Comparison of ENCODE assay signal across 9 mouse cellular contexts in genomic region chr8:125532177-125532576, GRCm38 (mm10). TPM values are rescaled to one million over a fixed set of nuclear protein-coding genes. Genes with fewer than 3 reads are reported as not detected.
DNase-seq lines count a peak whose midpoint lies in the region; ATAC-seq and TF ChIP-seq lines count a peak whose summit lies in the region.
"Had no signal": no experiment of that assay in that cellular context is flagged by ENCODE, and none has a peak within 500 bp of the region (broad histone marks: within the 10 kb centered on the region; RNA-seq: fewer than 3 reads in every experiment).

No protein-coding gene starts in this region.

- H3K36me3 ChIP-seq in heart, embryonic 12.5 days = peaks cover 10% of the 10 kb centered on the region
- peaks cover 8% of the 10 kb centered on the region for H3K36me3 ChIP-seq in midbrain, embryonic 10.5 days
- no peaks in the 10 kb centered on the region for H3K36me3 ChIP-seq in midbrain, embryonic 11.5 days (ENCODE audit: control insufficient read depth, insufficient read depth, low read length)
- H3K36me3 ChIP-seq in heart, embryonic 16.5 days (ENCODE audit: control insufficient read depth, insufficient read depth) = no peaks in the 10 kb centered on the region
- 0 out of 2 replicates have a peak, but pooled peaks cover under 1% of the 10 kb centered on the region for H3K36me3 ChIP-seq in neural tube, embryonic 15.5 days
- H3K36me3 ChIP-seq in thymus, adult 2 months (ENCODE audit: control insufficient read depth, insufficient read depth, low read length) = no peaks in the 10 kb centered on the region

- no peak for TF ChIP-seq CTCF in thymus, adult 2 months (IDR thresholded peaks at IDR 0.05; ENCODE audit: borderline replicate concordance, control insufficient read depth, extremely low read depth, insufficient read depth, low read length, poor library complexity)

- no peak for ATAC-seq in heart, embryonic 12.5 days (ENCODE audit: insufficient number of reproducible peaks, low FRiP score)
- ATAC-seq in midbrain, embryonic 11.5 days (ENCODE audit: low FRiP score) = no peak
- ATAC-seq in heart, embryonic 16.5 days (replicated peaks; ENCODE audit: extremely low read depth, insufficient read depth, low FRiP score) = no peak
- ATAC-seq in neural tube, embryonic 15.5 days (ENCODE audit: low FRiP score) = no peak

- WGBS in heart, embryonic 12.5 days = 28% methylated on average over 7 of the region's 7 CpGs
- WGBS in midbrain, embryonic 10.5 days = 38% methylated on average over 7 of the region's 7 CpGs
- WGBS in midbrain, embryonic 11.5 days = 44% methylated on average over 7 of the region's 7 CpGs
- 30% methylated on average over 7 of the region's 7 CpGs for WGBS in heart, embryonic 16.5 days
- WGBS in neural tube, embryonic 15.5 days = 35% methylated on average over 7 of the region's 7 CpGs
- 57% methylated on average over 7 of the region's 7 CpGs for WGBS in thymus, adult 2 months

- H3K4me2 ChIP-seq in heart, embryonic 12.5 days = no peak overlapping the region
- H3K4me2 ChIP-seq in midbrain, embryonic 11.5 days = no peak overlapping the region
- no peak overlapping the region for H3K4me2 ChIP-seq in heart, embryonic 16.5 days (ENCODE audit: low read depth, low read length)
- no peak overlapping the region for H3K4me2 ChIP-seq in neural tube, embryonic 15.5 days

- no peak overlapping the region for H3K4me3 ChIP-seq in heart, embryonic 12.5 days
- no peak overlapping the region for H3K4me3 ChIP-seq in midbrain, embryonic 10.5 days
- H3K4me3 ChIP-seq in midbrain, embryonic 11.5 days (ENCODE audit: low read depth, low read length) = no peak overlapping the region
- no peak overlapping the region for H3K4me3 ChIP-seq in heart, embryonic 16.5 days (ENCODE audit: low read length)
- no peak overlapping the region for H3K4me3 ChIP-seq in neural tube, embryonic 15.5 days (replicated peaks)
- no peak overlapping the region for H3K4me3 ChIP-seq in thymus, adult 2 months (ENCODE audit: control insufficient read depth, insufficient read depth, low read length)

- no peak for TF ChIP-seq POLR2A in thymus, adult 2 months (IDR thresholded peaks at IDR 0.05; ENCODE audit: control insufficient read depth, extremely low read depth, insufficient read depth, low read length, poor library complexity)

- peak overlapping the region; percentile 37; the same call in 1 of the 2 replicates for H3K9ac ChIP-seq in heart, embryonic 12.5 days
- H3K9ac ChIP-seq in midbrain, embryonic 11.5 days (ENCODE audit: low read length) = no peak overlapping the region
- peak overlapping the region; percentile 16; the same call in 1 of the 2 replicates for H3K9ac ChIP-seq in heart, embryonic 16.5 days (ENCODE audit: low read length)
- H3K9ac ChIP-seq in neural tube, embryonic 15.5 days (replicated peaks) = no peak overlapping the region

- H3K4me1 ChIP-seq in heart, embryonic 12.5 days (replicated peaks) = peaks cover 89% of the 10 kb centered on the region
- H3K4me1 ChIP-seq in midbrain, embryonic 10.5 days = peaks cover 73% of the 10 kb centered on the region
- peaks cover 50% of the 10 kb centered on the region for H3K4me1 ChIP-seq in midbrain, embryonic 11.5 days (ENCODE audit: control insufficient read depth, insufficient read depth, low read length)
- peaks cover 87% of the 10 kb centered on the region for H3K4me1 ChIP-seq in heart, embryonic 16.5 days (ENCODE audit: control insufficient read depth, insufficient read depth, low read length)
- H3K4me1 ChIP-seq in neural tube, embryonic 15.5 days = peaks cover 64% of the 10 kb centered on the region
- peaks cover 18% of the 10 kb centered on the region for H3K4me1 ChIP-seq in thymus, adult 2 months (replicated peaks; ENCODE audit: control insufficient read depth, insufficient read depth, low read length)

- H3K9me3 ChIP-seq in heart, embryonic 12.5 days (replicated peaks) = no peaks in the 10 kb centered on the region
- H3K9me3 ChIP-seq in midbrain, embryonic 10.5 days (replicated peaks) = no peaks in the 10 kb centered on the region
- no peaks in the 10 kb centered on the region for H3K9me3 ChIP-seq in midbrain, embryonic 11.5 days (ENCODE audit: control insufficient read depth, low read length)
- H3K9me3 ChIP-seq in heart, embryonic 16.5 days (replicated peaks; ENCODE audit: control insufficient read depth, low read length) = no peaks in the 10 kb centered on the region
- H3K9me3 ChIP-seq in neural tube, embryonic 15.5 days (replicated peaks) = no peaks in the 10 kb centered on the region

- H3K27ac ChIP-seq in heart, embryonic 12.5 days (ENCODE audit: poor library complexity, severe bottlenecking) = peak overlapping the region; percentile 88
- 0 out of 2 replicates have a peak overlapping the region, but pooled peaks have one; percentile 43 for H3K27ac ChIP-seq in midbrain, embryonic 10.5 days (replicated peaks)
- H3K27ac ChIP-seq in midbrain, embryonic 11.5 days (ENCODE audit: low read depth, low read length) = no peak overlapping the region
- H3K27ac ChIP-seq in heart, embryonic 16.5 days (ENCODE audit: low read length) = peak overlapping the region; percentile 83
- H3K27ac ChIP-seq in neural tube, embryonic 15.5 days (replicated peaks) = 0 out of 2 replicates have a peak overlapping the region, but pooled peaks have one; percentile 15
- H3K27ac ChIP-seq in thymus, adult 2 months (ENCODE audit: control insufficient read depth, insufficient read depth, low read length) = no peak overlapping the region; the same call in 1 of the 2 replicates

- H3K27me3 ChIP-seq in heart, embryonic 12.5 days (replicated peaks) = no peaks in the 10 kb centered on the region
- H3K27me3 ChIP-seq in midbrain, embryonic 10.5 days (ENCODE audit: low read depth, poor library complexity, severe bottlenecking) = peaks cover 4% of the 10 kb centered on the region; the same call in 1 of the 2 replicates
- no peaks in the 10 kb centered on the region for H3K27me3 ChIP-seq in midbrain, embryonic 11.5 days (ENCODE audit: control insufficient read depth, insufficient read depth, low read length)
- no peaks in the 10 kb centered on the region for H3K27me3 ChIP-seq in heart, embryonic 16.5 days (ENCODE audit: control insufficient read depth, insufficient read depth, low read length)
- no peaks in the 10 kb centered on the region for H3K27me3 ChIP-seq in neural tube, embryonic 15.5 days (replicated peaks)
- H3K27me3 ChIP-seq in thymus, adult 2 months (ENCODE audit: control insufficient read depth, insufficient read depth, low read length) = no peaks in the 10 kb centered on the region

- no peak for DNase-seq in heart, postnatal 36 days
- no peak for DNase-seq in midbrain, embryonic 10.5 days (ENCODE audit: low spot score)
- no peak for DNase-seq in midbrain, embryonic 11.5 days (ENCODE audit: low spot score, missing footprints)
- DNase-seq in spleen, postnatal 14 days (ENCODE audit: low spot score in 2 of 2) = no peak
- no peak for DNase-seq in thymus, adult 2 months
- DNase-seq: embryo, embryonic 11 days had no signal

- intact Hi-C loops in heart, postnatal 36 days (cut with DNase I) = no loop called here

RNA-seq across cellular contexts. Expression of gene Sipa1l2, which starts 37.4 kb away (rescaled TPM):
- 32.8 and 36.0 TPM in 2 replicates for polyA plus RNA-seq in heart, embryonic 12.5 days (2016; fragmentation: Nextera tagmentation; extraction: Ambion mirVana)
- total RNA-seq in heart, postnatal 36 days (2021) = 10 to 100 TPM; 36.4 to 40.7 TPM
- 14.8 and 21.9 TPM in 2 replicates for polyA plus RNA-seq in midbrain, embryonic 10.5 days (2016; fragmentation: Nextera tagmentation; extraction: Ambion mirVana)
- 13.0 and 14.1 TPM in 2 replicates for polyA plus RNA-seq in midbrain, embryonic 11.5 days (2014; fragmentation: Nextera tagmentation; extraction: Ambion mirVana)
- polyA plus RNA-seq in heart, embryonic 16.5 days (2015; fragmentation: Nextera tagmentation; extraction: Ambion mirVana) = 19.9 and 24.4 TPM in 2 replicates
- polyA plus RNA-seq in neural tube, embryonic 15.5 days (2015; fragmentation: Nextera tagmentation; extraction: Ambion mirVana) = 16.3 and 16.8 TPM in 2 replicates
- 10.9 and 11.7 TPM in 2 replicates for polyA plus RNA-seq in thymus, adult 2 months (2012; rRNA removed)

Comparison
In these comparisons a context has a peak if more than half of its experiments do, and no peak if none do; other contexts are left out.
1. H3K27ac ChIP-seq: peak in heart, embryonic 12.5 days (single experiment), midbrain, embryonic 10.5 days (single experiment), heart, embryonic 16.5 days (single experiment) and neural tube, embryonic 15.5 days (single experiment); none in midbrain, embryonic 11.5 days (single experiment) and thymus, adult 2 months (single experiment).
2. H3K9ac ChIP-seq: peak in heart, embryonic 12.5 days (single experiment) and heart, embryonic 16.5 days (single experiment); none in midbrain, embryonic 11.5 days (single experiment) and neural tube, embryonic 15.5 days (single experiment).